Comparison of ENCODE assay signal across 30 mouse cellular contexts in the genomic region with DNA sequence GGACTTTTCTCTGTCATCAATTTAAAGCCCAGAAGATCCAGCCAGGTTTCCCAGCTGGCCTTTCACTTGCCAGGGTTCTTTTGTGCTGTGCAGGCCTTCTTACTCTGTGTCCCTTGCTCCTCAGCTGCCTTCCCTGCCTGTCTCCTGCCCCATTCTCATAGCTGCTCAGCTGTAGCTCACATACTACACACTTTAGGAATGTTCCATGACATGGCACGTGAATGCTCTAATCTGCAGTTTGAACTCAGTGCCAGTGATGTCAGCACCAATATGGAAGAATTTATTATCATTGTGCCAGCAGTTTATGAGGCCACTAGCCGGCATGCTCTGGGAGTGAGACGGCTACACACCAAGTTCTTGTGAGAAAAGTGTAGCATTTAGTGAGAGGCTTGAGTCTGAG. TPM values are rescaled to one million over a fixed set of nuclear protein-coding genes. Genes with fewer than 3 reads are reported as not detected.
DNase-seq lines count a peak whose midpoint lies in the region; ATAC-seq and TF ChIP-seq lines count a peak whose summit lies in the region.
"Had no signal": no experiment of that assay in that cellular context is flagged by ENCODE, and none has a peak within 500 bp of the region (broad histone marks: within the 10 kb centered on the region; RNA-seq: fewer than 3 reads in every experiment).

No protein-coding gene starts in this region.

- intact Hi-C loops in heart, adult 2 months (cut with DNase I) = no loop called here

- no peaks in the 10 kb centered on the region for H3K9me3 ChIP-seq in heart, embryonic 13.5 days
- no peaks in the 10 kb centered on the region for H3K9me3 ChIP-seq in heart, embryonic 12.5 days (replicated peaks)
- H3K9me3 ChIP-seq in heart, embryonic 16.5 days (replicated peaks; ENCODE audit: control insufficient read depth, low read length) = no peaks in the 10 kb centered on the region
- no peaks in the 10 kb centered on the region for H3K9me3 ChIP-seq in heart, embryonic 11.5 days (replicated peaks; ENCODE audit: control insufficient read depth, low read length)
- H3K9me3 ChIP-seq: embryonic facial prominence, embryonic 12.5 days; embryonic facial prominence, embryonic 15.5 days; G1E had no signal

- peak overlapping the region; percentile 49; the same call in 1 of the 2 replicates for H3K27ac ChIP-seq in heart, embryonic 13.5 days (replicated peaks)
- no peak overlapping the region for H3K27ac ChIP-seq in heart, embryonic 12.5 days (ENCODE audit: poor library complexity, severe bottlenecking)
- peak overlapping the region; percentile 30 for H3K27ac ChIP-seq in heart, embryonic 16.5 days (ENCODE audit: low read length)
- H3K27ac ChIP-seq in heart, embryonic 11.5 days (ENCODE audit: low read depth, low read length) = no peak overlapping the region
- H3K27ac ChIP-seq in heart, adult 2 months = no peak overlapping the region
- H3K27ac ChIP-seq: embryonic facial prominence, embryonic 12.5 days; embryonic facial prominence, embryonic 15.5 days; gastrocnemius, adult 2 months; hindbrain, embryonic 14.5 days; hindbrain, postnatal 0 days had no signal

- H3K4me2 ChIP-seq in heart, embryonic 13.5 days = no peak overlapping the region
- H3K4me2 ChIP-seq in heart, embryonic 12.5 days = no peak overlapping the region
- no peak overlapping the region for H3K4me2 ChIP-seq in heart, embryonic 16.5 days (ENCODE audit: low read depth, low read length)
- H3K4me2 ChIP-seq in heart, embryonic 11.5 days = no peak overlapping the region
- H3K4me2 ChIP-seq: embryonic facial prominence, embryonic 12.5 days; embryonic facial prominence, embryonic 15.5 days; hindbrain, embryonic 14.5 days had no signal

- peaks cover 13% of the 10 kb centered on the region for H3K4me1 ChIP-seq in heart, embryonic 13.5 days
- no peaks in the 10 kb centered on the region; the same call in 1 of the 2 replicates for H3K4me1 ChIP-seq in heart, embryonic 12.5 days (replicated peaks)
- H3K4me1 ChIP-seq in heart, embryonic 16.5 days (ENCODE audit: control insufficient read depth, insufficient read depth, low read length) = peaks cover 13% of the 10 kb centered on the region
- no peaks in the 10 kb centered on the region for H3K4me1 ChIP-seq in heart, embryonic 11.5 days (ENCODE audit: control insufficient read depth, insufficient read depth, low read length)
- peaks cover 4% of the 10 kb centered on the region for H3K4me1 ChIP-seq in heart, adult 2 months (ENCODE audit: control insufficient read depth, insufficient read depth, low read length)
- H3K4me1 ChIP-seq: embryonic facial prominence, embryonic 15.5 days had no signal

- DNase-seq in heart, postnatal 4 days = peak; percentile 31
- DNase-seq in heart, adult 2 months = no peak
- peak; percentile 60 for DNase-seq in 3T3-L1 (ENCODE audit: low read depth, low spot score)
- DNase-seq in kidney, postnatal 14 days = no peak
- DNase-seq: adrenal gland, adult 2 months; adrenal gland, postnatal 14 days; B cell, adult 2 months; cerebellum, adult 11 months; cerebellum, adult 2 months; cerebellum, adult 9-11 months; cerebellum, postnatal 25 days; forebrain, postnatal 0 days; gastrocnemius, adult 2 months; gastrocnemius, postnatal 14 days; heart, adult 18-20 months; kidney, adult 18-20 months had no signal

- no peak for ATAC-seq in heart, embryonic 13.5 days (ENCODE audit: extremely low read depth, insufficient number of reproducible peaks, low FRiP score, low TSS enrichment)
- no peak for ATAC-seq in heart, embryonic 12.5 days (ENCODE audit: insufficient number of reproducible peaks, low FRiP score)
- ATAC-seq in heart, embryonic 16.5 days (replicated peaks; ENCODE audit: extremely low read depth, insufficient read depth, low FRiP score) = peak; percentile 70
- ATAC-seq in heart, embryonic 11.5 days (replicated peaks; ENCODE audit: insufficient number of reproducible peaks, low FRiP score, low TSS enrichment) = no peak
- ATAC-seq: forebrain, embryonic 14.5 days; forebrain, postnatal 0 days; hindbrain, postnatal 0 days; inflammation-experienced regulatory T-cells, adult 6 months; intestine, embryonic 16.5 days had no signal

- TF ChIP-seq EP300 in heart, adult 2 months (IDR thresholded peaks at IDR 0.05; ENCODE audit: insufficient read depth, low read depth, low read length) = no peak

- peaks cover 36% of the 10 kb centered on the region for H3K36me3 ChIP-seq in heart, embryonic 13.5 days
- H3K36me3 ChIP-seq in heart, embryonic 12.5 days = peaks cover 32% of the 10 kb centered on the region
- H3K36me3 ChIP-seq in heart, embryonic 16.5 days (ENCODE audit: control insufficient read depth, insufficient read depth) = peaks cover 2% of the 10 kb centered on the region; the same call in 1 of the 2 replicates
- peaks cover 7% of the 10 kb centered on the region; the same call in 1 of the 2 replicates for H3K36me3 ChIP-seq in heart, embryonic 11.5 days (ENCODE audit: control insufficient read depth, insufficient read depth, low read length)
- no peaks in the 10 kb centered on the region for H3K36me3 ChIP-seq in heart, adult 2 months (ENCODE audit: control insufficient read depth, insufficient read depth, low read length)

- no peak overlapping the region for H3K4me3 ChIP-seq in heart, embryonic 13.5 days
- no peak overlapping the region for H3K4me3 ChIP-seq in heart, embryonic 12.5 days
- no peak overlapping the region for H3K4me3 ChIP-seq in heart, embryonic 16.5 days (ENCODE audit: low read length)
- no peak overlapping the region for H3K4me3 ChIP-seq in heart, embryonic 11.5 days (ENCODE audit: low read depth, low read length)
- no peak overlapping the region for H3K4me3 ChIP-seq in heart, adult 2 months
- H3K4me3 ChIP-seq: embryonic facial prominence, embryonic 12.5 days; embryonic facial prominence, embryonic 15.5 days; gastrocnemius, adult 2 months had no signal

- peak overlapping the region; percentile 17 for H3K9ac ChIP-seq in heart, embryonic 13.5 days
- H3K9ac ChIP-seq in heart, embryonic 12.5 days = no peak overlapping the region
- no peak overlapping the region for H3K9ac ChIP-seq in heart, embryonic 16.5 days (ENCODE audit: low read length)
- no peak overlapping the region for H3K9ac ChIP-seq in heart, embryonic 11.5 days (ENCODE audit: low read depth, low read length)
- H3K9ac ChIP-seq in heart, adult 2 months (ENCODE audit: low read depth, low read length) = no peak overlapping the region
- H3K9ac ChIP-seq: embryonic facial prominence, embryonic 12.5 days; embryonic facial prominence, embryonic 15.5 days; forebrain, postnatal 0 days; hindbrain, embryonic 14.5 days had no signal

- no peaks in the 10 kb centered on the region for H3K79me2 ChIP-seq in heart, adult 2 months (replicated peaks; ENCODE audit: control insufficient read depth, insufficient read depth, low read length)

- no peak for TF ChIP-seq CTCF in heart, adult 2 months (IDR thresholded peaks at IDR 0.05)

- 58% methylated on average over 3 of the region's 3 CpGs for WGBS in heart, embryonic 13.5 days
- 62% methylated on average over 3 of the region's 3 CpGs for whole genome bisulfite sequencing in heart, embryonic 12.5 days
- 58% methylated on average over 3 of the region's 3 CpGs for WGBS in heart, embryonic 16.5 days
- WGBS in heart, embryonic 11.5 days (ENCODE audit: insufficient replicate concordance) = 73% methylated on average over 3 of the region's 3 CpGs
- WGBS in heart, adult 2 months = 69% methylated on average over 3 of the region's 3 CpGs

- H3K27me3 ChIP-seq in heart, embryonic 13.5 days (replicated peaks) = no peaks in the 10 kb centered on the region
- no peaks in the 10 kb centered on the region for H3K27me3 ChIP-seq in heart, embryonic 12.5 days (replicated peaks)
- H3K27me3 ChIP-seq in heart, embryonic 16.5 days (ENCODE audit: control insufficient read depth, insufficient read depth, low read length) = no peaks in the 10 kb centered on the region
- H3K27me3 ChIP-seq in heart, embryonic 11.5 days (ENCODE audit: control insufficient read depth, insufficient read depth, low read length) = no peaks in the 10 kb centered on the region
- H3K27me3 ChIP-seq in heart, adult 2 months (ENCODE audit: control insufficient read depth, insufficient read depth, low read length) = no peaks in the 10 kb centered on the region
- H3K27me3 ChIP-seq: CH12.LX; embryonic facial prominence, embryonic 12.5 days; embryonic facial prominence, embryonic 15.5 days had no signal

- no peak for TF ChIP-seq POLR2A in heart, adult 2 months (IDR thresholded peaks at IDR 0.05; ENCODE audit: insufficient read depth, low read depth, low read length)

RNA-seq across cellular contexts. Expression of a gene that starts 36.8 kb away (rescaled TPM):
- polyA plus RNA-seq in heart, embryonic 13.5 days (2015; fragmentation: Nextera tagmentation; extraction: Ambion mirVana) = 18.2 and 19.9 TPM in 2 replicates
- 22.2 and 23.9 TPM in 2 replicates for polyA plus RNA-seq in heart, embryonic 12.5 days (2016; fragmentation: Nextera tagmentation; extraction: Ambion mirVana)
- polyA plus RNA-seq in heart, embryonic 16.5 days (2015; fragmentation: Nextera tagmentation; extraction: Ambion mirVana) = 20.9 and 22.2 TPM in 2 replicates
- 14.4 and 16.0 TPM in 2 replicates for polyA plus RNA-seq in heart, embryonic 11.5 days (2014; fragmentation: Nextera tagmentation; extraction: Ambion mirVana)
- total RNA-seq in heart, postnatal 4 days (2021) = 10 to 100 TPM; 30.5 to 34.0 TPM
- 10 to 100 TPM; 28.0 to 33.1 TPM for total RNA-seq in heart, adult 2 months (2021)
- polyA plus RNA-seq in heart, adult 2 months (2012; rRNA removed) = 16.0 and 17.5 TPM in 2 replicates

RNA-seq across cellular contexts. Expression of a gene that starts 38.2 kb away (rescaled TPM):
- 13.1 and 15.4 TPM in 2 replicates for polyA plus RNA-seq in heart, embryonic 13.5 days (2015; fragmentation: Nextera tagmentation; extraction: Ambion mirVana)
- 13.6 and 14.0 TPM in 2 replicates for polyA plus RNA-seq in heart, embryonic 12.5 days (2016; fragmentation: Nextera tagmentation; extraction: Ambion mirVana)
- 11.3 and 12.0 TPM in 2 replicates for polyA plus RNA-seq in heart, embryonic 16.5 days (2015; fragmentation: Nextera tagmentation; extraction: Ambion mirVana)
- polyA plus RNA-seq in heart, embryonic 11.5 days (2014; fragmentation: Nextera tagmentation; extraction: Ambion mirVana) = 11.7 and 14.1 TPM in 2 replicates
- 10 to 100 TPM; 32.4 to 33.7 TPM for total RNA-seq in heart, postnatal 4 days (2021)
- total RNA-seq in heart, adult 2 months (2021) = 10 to 100 TPM; 12.9 to 15.2 TPM
- polyA plus RNA-seq in heart, adult 2 months (2012; rRNA removed) = 10.5 and 15.4 TPM in 2 replicates

RNA-seq across cellular contexts. Expression of a gene that starts 49.7 kb away (rescaled TPM):
- 1.8 and 2.9 TPM in 2 replicates for polyA plus RNA-seq in heart, embryonic 13.5 days (2015; fragmentation: Nextera tagmentation; extraction: Ambion mirVana)
- 0.26 and 0.65 TPM in 2 replicates for polyA plus RNA-seq in heart, embryonic 12.5 days (2016; fragmentation: Nextera tagmentation; extraction: Ambion mirVana)
- 3.3 and 6.5 TPM in 2 replicates for polyA plus RNA-seq in heart, embryonic 16.5 days (2015; fragmentation: Nextera tagmentation; extraction: Ambion mirVana)
- polyA plus RNA-seq in heart, embryonic 11.5 days (2014; fragmentation: Nextera tagmentation; extraction: Ambion mirVana) = 0.42 and 1.6 TPM in 2 replicates
- total RNA-seq in heart, postnatal 4 days (2021) = 1 to 10 TPM; 1.8 to 3.2 TPM
- total RNA-seq in heart, adult 2 months (2021) = not detected
- 0.94 and 0.96 TPM in 2 replicates for polyA plus RNA-seq in heart, adult 2 months (2012; rRNA removed)
- total RNA-seq: CH12.LX; forebrain, postnatal 0 days; gastrocnemius, adult 2 months; heart, adult 18-20 months; heart, postnatal 25 days had no signal
- polyA plus RNA-seq: adrenal gland, adult 2 months had no signal

Comparison
In these comparisons a context has a peak if more than half of its experiments do, and no peak if none do; other contexts are left out.
1. H3K27ac ChIP-seq: peak in heart, embryonic 13.5 days (single experiment) and heart, embryonic 16.5 days (single experiment); none in heart, embryonic 12.5 days (single experiment), heart, embryonic 11.5 days (single experiment) and heart, adult 2 months (single experiment).
2. DNase-seq: peak in heart, postnatal 4 days (single experiment) and 3T3-L1 (single experiment); none in heart, adult 2 months (0 of 2) and kidney, postnatal 14 days (single experiment).